Mouse (Mus musculus) liver, adult 2 months (tissue): ENCODE measurements around the gene H13.

Experiments
- CTCF ChIP-seq: fragments of 200-500 bp; IDR thresholded peaks from 2 replicates; pipeline ENCODE4 v1.5.1; 2011; ENCODE audit warnings: low read depth, low read length, control low read depth
- POLR2A ChIP-seq: fragments of 200-500 bp; IDR thresholded peaks from 2 replicates; pipeline ENCODE4 v1.6.1; 2011; ENCODE audit warnings: low read length, control low read depth; ENCODE audit not compliant: insufficient read depth; ENCODE audit errors: extremely low read depth

- TF ChIP-seq CTCF, result no peak
- TF ChIP-seq POLR2A, result 0 out of 2 replicates have a peak, but pooled peaks have one; percentile 17
Measured at GRCm38 (mm10) chr2:152707627-152708026, 38.4 kb downstream of the H13 start.
